Mouse (Mus musculus) liver, embryonic 14.5 days (tissue): ENCODE measurements at regions not wholly inside any gene's neighbourhood (a gene's known extent, or its start where the extent isn't known, plus 50 kb on each side); places are given as distances from the start of the nearest gene placed in this dataset.

Experiments used
- CTCF ChIP-seq: IDR thresholded peaks from 2 replicates; pipeline ENCODE4 v1.5.1; 2016; ENCODE audit warnings: antibody characterized with exemption, low read depth, control low read depth
- EP300 ChIP-seq: IDR thresholded peaks from 2 replicates; pipeline ENCODE4 v1.6.1; 2016; ENCODE audit warnings: antibody characterized with exemption, low read depth

DNA sequence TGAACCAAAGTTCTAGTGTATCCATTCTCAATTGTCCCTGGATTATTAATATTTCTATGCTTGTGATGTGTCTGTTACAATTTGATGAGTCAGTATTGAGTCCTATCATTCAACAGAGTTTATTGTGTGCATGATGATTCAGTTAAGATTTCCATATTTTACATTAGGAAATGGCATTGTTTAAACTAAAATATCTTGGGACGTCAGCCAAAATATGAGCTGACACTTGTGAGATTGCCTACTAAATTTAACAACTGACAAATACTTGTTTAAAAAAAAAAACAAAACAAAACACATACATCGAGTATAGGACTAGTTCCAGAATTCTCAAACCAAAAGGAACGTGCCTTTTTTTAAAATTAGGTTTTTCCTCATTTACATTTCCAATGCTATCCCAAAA is 779.0 kb downstream of the Ttll7 start:
- no peak for TF ChIP-seq CTCF
- TF ChIP-seq EP300, result no peak
